Comparison of ENCODE assay signal across 8 mouse cellular contexts in genomic region chr3:79590863-79591792, GRCm38 (mm10). TPM values are rescaled to one million over a fixed set of nuclear protein-coding genes. Genes with fewer than 3 reads are reported as not detected.
A peak's percentile ranks its signal among the peaks of the same experiment; 100 is the strongest.
DNase-seq lines count a peak whose midpoint lies in the region; ATAC-seq and TF ChIP-seq lines count a peak whose summit lies in the region.

Gene Ppid, plus strand, starts transcription at chr3:79591342.

- 4% methylated on average over 63 of the region's 63 CpGs for WGBS in hindbrain, postnatal 0 days

- peak within 1 kb of the TSS; percentile 88 for H3K4me3 ChIP-seq in hindbrain, postnatal 0 days (ENCODE audit: low read length)

- DNase-seq in ZHBTc4 (ENCODE audit: low read depth, low spot score): peak; percentile 93
- DNase-seq in cerebellum, postnatal 4 days (ENCODE audit: low spot score in 2 of 2): peak; percentile 51 to 73
- DNase-seq in gastrocnemius, adult 18-20 months (ENCODE audit: low spot score): peak; percentile 79
- DNase-seq in hindbrain, postnatal 0 days (ENCODE audit: low spot score): peak; percentile 94
- DNase-seq in left cerebral cortex, adult 9 months (ENCODE audit: low spot score in 2 of 2): peak; percentile 25 to 77
- peak; percentile 78 for DNase-seq in right cerebral cortex, postnatal 25 days
- peak; percentile 69 to 71 for DNase-seq in urinary bladder, postnatal 4 days (ENCODE audit: low spot score in 2 of 2)

- peak; percentile 93 for ATAC-seq in hindbrain, postnatal 0 days
- ATAC-seq in megakaryocyte progenitor cell, adult 5-6 weeks (replicated peaks; ENCODE audit: poor library complexity): peak; percentile 85

- H3K9me3 ChIP-seq in hindbrain, postnatal 0 days (ENCODE audit: low read length): no peaks in the 10 kb centered on the region

- peaks cover 8% of the 10 kb centered on the region for H3K4me1 ChIP-seq in hindbrain, postnatal 0 days (ENCODE audit: insufficient read depth, low read length)

- peaks cover 6% of the 10 kb centered on the region for H3K36me3 ChIP-seq in hindbrain, postnatal 0 days (ENCODE audit: insufficient read depth, low read length)

- peak; percentile 34 for TF ChIP-seq CTCF in hindbrain, postnatal 0 days (IDR thresholded peaks at IDR 0.05; ENCODE audit: low read depth)

- peak within 1 kb of the TSS; percentile 76 for H3K9ac ChIP-seq in hindbrain, postnatal 0 days (replicated peaks; ENCODE audit: low read length)

- peak within 1 kb of the TSS; percentile 76 for H3K27ac ChIP-seq in hindbrain, postnatal 0 days

- peak within 1 kb of the TSS; percentile 92 for H3K4me2 ChIP-seq in hindbrain, postnatal 0 days (ENCODE audit: low read depth, low read length)

- H3K27me3 ChIP-seq in hindbrain, postnatal 0 days (ENCODE audit: insufficient read depth, low read length): no peaks in the 10 kb centered on the region

RNA-seq across cellular contexts. Expression of gene Ppid, which starts in this region (rescaled TPM):
- 10 to 100 TPM; 41.0 to 46.1 TPM for total RNA-seq in gastrocnemius, adult 18-20 months (2021)
- 37.6 and 44.0 TPM in 2 replicates for total RNA-seq in hindbrain, postnatal 0 days (2014; rRNA removed)
- 115 and 117 TPM in 2 replicates for polyA plus RNA-seq in hindbrain, postnatal 0 days (2015; fragmentation: Nextera tagmentation; extraction: Ambion mirVana)
- 216 and 234 TPM in 2 replicates for total RNA-seq in megakaryocyte progenitor cell, adult 5-6 weeks (2015)
- 271 and 360 TPM in 2 replicates for total RNA-seq in megakaryocyte progenitor cell, adult 5-6 weeks (2017)

Comparison
In these comparisons a context has a peak if more than half of its experiments do, and no peak if none do; other contexts are left out.
1. Peak in every context shown above with its lines: DNase-seq, ATAC-seq, H3K4me3 ChIP-seq and H3K27ac ChIP-seq.